Mouse (Mus musculus) MEL (cell line): ENCODE data around the gene Tjp3.
"Not testable (repeated sequence)": the region's sequence is repeated elsewhere in the genome, so short reads cannot be mapped to it uniquely, and the experiment has no call there.

Experiments
- BHLHE40 ChIP-seq: IDR thresholded peaks from 2 replicates; pipeline ENCODE4 v1.6.1; 2012; ENCODE audit warnings: low read depth, mild to moderate bottlenecking, inconsistent platforms, low read length, improper control_type of control experiment, borderline replicate concordance
- CTCF ChIP-seq, 3 experiments: IDR thresholded peaks in 2 of 3; conservative IDR thresholded peaks in 1 of 3; 2 replicates each; pipeline ENCODE4 v1.5.1; 2011 to 2012; ENCODE audit warnings: low read length in 3 of 3, low read depth in 2 of 3, mild to moderate bottlenecking in 2 of 3, improper control_type of control experiment in 1 of 3, inconsistent platforms in 1 of 3, mixed read lengths in 1 of 3, moderate library complexity in 1 of 3; ENCODE audit not compliant: control insufficient read depth in 1 of 3, insufficient read depth in 1 of 3, poor library complexity in 1 of 3, severe bottlenecking in 1 of 3
- MEF2A ChIP-seq: IDR thresholded peaks from 2 replicates; pipeline ENCODE4 v1.6.1; 2014; ENCODE audit warnings: low read depth, mild to moderate bottlenecking, inconsistent platforms, low read length, improper control_type of control experiment; ENCODE audit not compliant: poor library complexity, insufficient replicate concordance, severe bottlenecking; ENCODE audit errors: extremely low read depth
- POLR2A ChIP-seq, 2 experiments: IDR thresholded peaks; 2 replicates each; pipeline ENCODE4 v1.6.1; 2011 to 2012; ENCODE audit warnings: low read length in 2 of 2, mild to moderate bottlenecking in 2 of 2, control low read depth in 1 of 2, improper control_type of control experiment in 1 of 2, low read depth in 1 of 2, moderate library complexity in 1 of 2; ENCODE audit not compliant: control insufficient read depth in 1 of 2, insufficient read depth in 1 of 2, poor library complexity in 1 of 2
- POLR2AphosphoS2 ChIP-seq: IDR thresholded peaks from 2 replicates; pipeline ENCODE4 v1.6.1; 2011; ENCODE audit warnings: low read length, improper control_type of control experiment
- TCF12 ChIP-seq: IDR thresholded peaks from 2 replicates; pipeline ENCODE4 v1.6.1; 2014; ENCODE audit warnings: low read depth, mild to moderate bottlenecking, inconsistent platforms, low read length, improper control_type of control experiment, moderate library complexity
- UBTF ChIP-seq: IDR thresholded peaks from 2 replicates; pipeline ENCODE4 v1.6.1; 2012; ENCODE audit warnings: low read depth, mild to moderate bottlenecking, inconsistent platforms, low read length, improper control_type of control experiment, moderate library complexity, borderline replicate concordance; ENCODE audit not compliant: insufficient read depth
- USF1 ChIP-seq: IDR thresholded peaks from 2 replicates; pipeline ENCODE4 v1.6.1; 2014; ENCODE audit warnings: low read depth, mild to moderate bottlenecking, inconsistent platforms, low read length, improper control_type of control experiment, moderate library complexity
- ZC3H11A ChIP-seq: IDR thresholded peaks from 2 replicates; pipeline ENCODE4 v1.6.1; 2012; ENCODE audit warnings: low read depth, mild to moderate bottlenecking, inconsistent platforms, low read length, improper control_type of control experiment
- ZMIZ1 ChIP-seq: IDR thresholded peaks from 2 replicates; pipeline ENCODE4 v1.6.1; 2012; ENCODE audit warnings: low read depth, mild to moderate bottlenecking, inconsistent platforms, low read length, improper control_type of control experiment, moderate library complexity
- ZNF384 ChIP-seq: IDR thresholded peaks from 2 replicates; pipeline ENCODE4 v1.6.1; 2012; ENCODE audit warnings: low read depth, mild to moderate bottlenecking, inconsistent platforms, low read length, improper control_type of control experiment

- not testable (repeated sequence) for TF ChIP-seq POLR2AphosphoS2; CTCF (IDR thresholded peaks at IDR 0.05 in 2 of 3, conservative IDR thresholded peaks at IDR 0.05 in 1 of 3; ENCODE audit: control insufficient read depth in 1 of 3, insufficient read depth in 1 of 3, low read depth in 2 of 3, low read length in 3 of 3, poor library complexity in 1 of 3, severe bottlenecking in 1 of 3); USF1; ZMIZ1; ZNF384; BHLHE40; POLR2A (IDR thresholded peaks at IDR 0.05; ENCODE audit: control insufficient read depth in 1 of 2, insufficient read depth in 1 of 2, low read depth in 1 of 2, low read length in 2 of 2, poor library complexity in 1 of 2); MEF2A; ZC3H11A; UBTF; TCF12
Measured at GRCm38 (mm10) chr10:81223731-81224130, 67.7 kb downstream of the Tjp3 start.
